Mouse (Mus musculus): ENCODE data around the gene Sass6. TPM values are rescaled to one million over a fixed set of nuclear protein-coding genes. Genes with fewer than 3 reads are reported as not detected.
A peak's percentile ranks its signal among the peaks of the same experiment; 100 is the strongest.
"Not testable (repeated sequence)": the region's sequence is repeated elsewhere in the genome, so short reads cannot be mapped to it uniquely, and the experiment has no call there.

Gene Sass6
- total RNA-seq, 2 experiments from 2014 or later, result 4.4 to 5.2 TPM

DNA sequence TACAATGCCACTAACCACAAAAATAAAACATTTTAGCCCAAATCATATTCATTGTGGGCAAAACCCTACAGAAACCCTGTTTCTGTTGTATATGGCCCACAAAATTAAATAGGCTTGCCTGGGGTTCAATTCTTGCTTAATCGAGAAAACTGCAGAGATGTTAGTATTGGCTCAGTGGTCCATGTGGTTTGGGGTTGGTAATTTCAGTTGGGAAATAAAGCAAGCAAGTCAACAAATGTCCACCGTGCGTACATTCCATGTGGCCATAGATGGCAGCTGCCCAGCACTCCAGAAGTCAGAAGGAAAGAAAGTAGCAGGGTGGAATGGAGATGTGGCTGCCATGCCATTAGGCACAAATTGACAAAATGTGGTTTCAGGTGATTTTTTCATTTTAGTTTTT is 38.2 kb downstream of the Sass6 start:
- no peak for DNase-seq

DNA sequence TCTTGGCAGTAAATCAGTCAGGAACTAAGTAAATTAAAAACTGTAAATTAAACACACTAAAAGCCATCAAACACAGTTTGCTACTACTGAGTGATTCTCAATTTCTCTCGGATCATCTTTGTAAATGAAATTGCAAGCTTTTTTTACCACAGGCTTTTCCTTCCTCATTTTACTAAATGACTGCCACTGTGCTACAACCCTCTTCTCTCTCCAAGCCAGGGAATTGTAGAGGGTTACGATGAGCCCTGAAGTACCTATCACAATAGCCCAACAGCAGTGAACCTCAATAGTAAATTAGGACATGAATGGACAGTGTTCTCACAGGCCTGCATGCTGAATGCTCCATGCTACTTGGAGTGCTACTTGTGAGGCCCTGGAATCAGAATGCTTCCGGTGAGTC is 39.3 kb downstream of the Sass6 start:
- DNase-seq, result no peak

GRCm38 (mm10) chr3:116634853-116635252 is 40.1 kb downstream of the Sass6 start:
- DNase-seq, result no peak

DNA sequence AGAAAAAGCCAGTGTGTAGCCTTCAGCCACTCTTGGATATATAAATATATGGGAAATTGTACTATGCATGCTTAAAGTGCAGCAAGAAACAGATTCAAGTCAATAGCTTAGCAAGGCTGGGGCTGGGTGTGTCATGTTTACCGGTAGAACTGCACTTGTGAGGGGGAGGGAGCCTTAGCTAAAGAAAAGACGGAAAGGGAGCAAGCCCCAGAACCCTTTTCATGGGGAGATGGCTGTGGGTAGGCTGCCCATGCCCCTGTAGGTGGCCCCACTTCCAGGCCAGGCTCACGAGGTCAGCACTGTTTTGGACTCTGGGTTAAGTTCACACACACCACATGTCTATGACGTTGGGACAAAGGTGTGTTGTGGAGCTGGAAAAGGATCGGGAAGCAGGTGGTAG is 41.0 kb downstream of the Sass6 start:
- DNase-seq, result no peak

DNA sequence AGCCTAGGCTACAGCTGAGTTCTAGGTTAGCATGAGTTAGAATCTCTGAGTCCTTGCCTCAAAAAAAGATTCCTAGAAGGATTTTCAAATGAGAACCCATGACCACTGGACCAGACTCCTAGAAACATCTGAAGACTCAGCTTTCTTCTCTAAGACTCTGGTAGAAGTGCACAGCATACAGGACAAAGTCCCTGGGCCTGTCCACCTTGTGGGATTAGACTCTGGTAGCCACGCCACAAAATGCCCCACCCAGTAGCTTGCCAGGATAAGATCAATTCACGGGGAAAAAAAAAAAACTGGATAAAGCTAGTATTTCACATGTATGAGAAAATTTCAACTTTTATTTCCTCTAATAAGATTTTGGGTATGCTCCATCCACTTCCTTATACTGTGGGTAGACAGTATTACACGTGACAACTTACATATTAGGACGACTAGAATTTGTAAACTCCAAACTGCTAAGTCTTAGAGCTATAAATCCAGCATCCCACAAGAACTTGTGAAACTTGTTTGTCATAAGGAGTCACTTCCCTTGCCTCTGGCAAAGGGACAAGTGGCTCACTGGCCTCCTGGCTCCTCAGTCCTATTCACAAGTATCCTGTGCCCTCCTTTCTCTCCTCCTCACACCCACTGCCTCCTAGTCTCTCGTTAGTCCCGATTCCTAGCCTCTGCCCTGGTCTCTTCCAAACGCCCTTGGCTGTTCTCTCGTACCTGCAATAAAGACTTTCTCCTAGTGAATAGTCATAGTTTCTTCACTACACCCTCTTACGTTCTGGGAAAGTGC is 43.1 kb downstream of the Sass6 start:
- no peak for DNase-seq

- DNase-seq, result no peak
These were observed 43.8 kb downstream of the Sass6 start for GRCm38 (mm10) chr3:116638572-116638971.

DNA sequence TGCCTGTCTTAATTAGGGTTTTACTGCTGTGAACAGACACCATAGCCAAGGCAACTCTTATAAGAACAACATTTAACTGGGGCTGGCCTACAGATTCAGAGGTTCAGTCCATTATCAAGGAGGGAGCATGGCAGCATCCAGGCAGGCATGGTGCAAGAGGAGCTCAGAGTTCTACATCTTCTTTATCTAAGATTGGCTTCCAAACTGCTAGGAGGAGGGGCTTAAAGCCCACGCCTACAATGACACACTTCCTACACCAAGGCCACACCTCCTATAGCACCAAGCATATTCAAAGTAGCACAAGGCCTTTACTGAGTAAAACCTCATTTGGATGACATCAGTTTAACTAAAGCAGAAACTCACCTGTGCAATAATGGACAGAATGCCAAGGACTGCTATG is 45.2 kb downstream of the Sass6 start:
- DNase-seq, result no peak

DNA sequence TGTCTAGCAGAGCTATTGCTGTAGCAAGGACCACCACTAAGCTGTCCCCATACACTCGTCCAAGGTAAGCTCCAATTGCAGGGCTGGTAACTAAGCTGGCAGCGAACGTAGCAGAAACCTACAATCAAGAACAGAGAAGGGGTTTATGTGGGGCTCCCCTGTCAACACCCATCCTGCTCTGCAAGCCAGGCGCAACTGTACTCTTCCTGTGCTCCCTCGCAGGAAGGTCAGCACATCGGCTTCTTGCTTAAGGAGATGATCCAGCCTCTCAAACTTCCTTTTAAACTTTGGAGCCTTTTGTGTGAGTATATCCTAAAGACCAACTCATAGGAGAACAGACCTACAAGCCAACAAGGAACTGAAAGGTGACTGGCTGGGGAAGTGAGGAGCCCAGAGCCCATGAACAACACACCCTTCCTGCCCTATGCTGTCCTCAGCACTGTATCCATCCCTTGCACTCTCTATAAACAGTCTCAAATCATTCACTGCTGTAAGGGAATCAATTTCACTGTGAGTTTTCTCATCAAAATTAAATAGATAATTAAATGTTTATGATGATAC is 47.1 kb downstream of the Sass6 start:
- no peak for DNase-seq

DNA sequence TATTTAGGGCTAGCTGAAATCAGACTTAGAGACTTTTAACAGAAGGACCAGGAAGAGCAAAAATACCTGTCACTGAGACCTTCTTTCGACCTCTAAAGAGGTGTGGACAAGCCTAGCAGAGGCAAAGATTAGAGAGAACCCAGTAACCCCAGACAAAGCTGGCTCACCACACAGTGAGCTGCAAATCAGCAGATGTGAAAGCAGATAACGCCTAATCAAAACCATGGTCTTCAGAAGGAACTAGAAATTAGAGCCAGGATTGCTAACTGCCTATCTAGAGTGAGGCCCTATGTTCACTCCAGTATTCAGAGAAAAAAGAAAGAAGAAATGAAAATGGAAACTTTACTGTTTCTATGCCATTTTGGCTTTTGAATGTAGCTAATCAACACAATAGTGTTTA is 47.6 kb downstream of the Sass6 start:
- no peak for DNase-seq

- DNase-seq, result no peak
These were observed 51.6 kb downstream of the Sass6 start for GRCm38 (mm10) chr3:116646387-116646786.

DNA sequence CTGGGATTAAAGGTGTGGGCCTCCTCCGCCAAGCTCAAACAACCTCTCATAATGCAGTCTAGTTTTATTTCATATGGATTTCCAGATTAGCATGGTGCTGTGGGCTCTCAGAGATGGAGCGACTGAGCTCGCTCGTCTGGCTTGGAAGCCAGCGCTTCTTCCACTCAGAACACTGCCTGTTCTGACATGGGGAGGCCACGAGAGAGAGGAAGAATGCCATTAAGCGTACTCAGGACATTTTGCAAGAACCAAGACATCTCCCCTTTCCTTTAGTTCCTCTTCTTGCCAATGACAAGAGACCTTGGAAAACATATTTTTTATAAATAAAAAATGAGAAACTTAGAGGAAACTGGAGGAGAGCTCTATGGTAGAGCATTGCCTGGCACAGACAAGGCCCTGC is 54.0 kb downstream of the Sass6 start:
- no peak for DNase-seq

- no peak for DNase-seq
These were observed 55.9 kb downstream of the Sass6 start for GRCm38 (mm10) chr3:116650698-116651097.

DNA sequence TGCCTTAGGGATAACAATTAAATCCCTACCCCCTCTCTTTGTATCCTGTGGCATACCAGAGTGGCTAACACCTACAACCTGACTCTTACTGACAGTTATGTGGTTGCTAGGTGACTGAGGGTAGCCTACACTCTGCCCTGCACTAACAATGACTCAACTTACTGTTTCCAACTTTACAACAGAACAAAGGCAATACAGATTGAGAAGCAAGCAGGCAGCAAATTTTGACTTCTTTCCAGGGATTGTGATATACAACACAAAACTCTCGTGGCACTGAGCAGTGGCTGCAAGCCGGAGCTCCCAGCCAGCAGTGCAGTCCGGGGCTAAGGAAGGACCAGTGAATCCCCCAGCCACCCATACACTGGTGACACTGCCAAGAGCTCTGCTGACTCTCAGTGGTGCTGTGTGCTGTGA is 57.3 kb downstream of the Sass6 start:
- DNase-seq, result no peak

DNA sequence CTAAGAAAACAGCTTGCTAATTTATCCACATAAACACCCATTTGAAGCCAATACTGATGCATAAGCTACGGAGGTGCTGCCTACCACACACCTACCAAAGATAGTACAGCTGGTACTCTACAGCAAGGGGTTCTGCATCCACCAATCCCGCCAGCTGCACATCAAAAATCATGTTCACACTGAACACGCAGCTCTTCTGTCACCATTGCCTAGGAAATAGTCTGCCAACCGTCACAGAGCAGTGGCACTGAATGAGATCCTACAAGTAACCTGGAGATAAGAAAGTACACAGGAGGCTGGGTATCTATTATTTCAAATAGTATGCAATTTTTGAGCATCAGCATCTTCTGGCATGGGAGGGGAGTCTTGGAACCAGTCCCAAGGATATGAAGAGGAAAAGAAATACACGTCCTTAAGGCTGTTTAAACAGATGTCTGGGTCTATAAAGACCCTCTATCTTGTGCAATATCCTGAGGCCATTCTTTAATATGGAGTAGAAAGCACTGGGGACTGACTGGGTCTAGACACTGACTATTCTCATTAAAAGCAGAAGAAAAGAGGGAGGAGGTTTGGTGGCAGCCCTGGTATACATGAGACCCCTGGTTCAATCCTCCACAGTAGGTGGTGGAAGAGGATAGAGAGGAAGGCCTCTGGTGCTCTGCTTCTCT is 58.6 kb downstream of the Sass6 start:
- no peak for DNase-seq

GRCm38 (mm10) chr3:116654051-116654450 is 59.3 kb downstream of the Sass6 start:
- DNase-seq, result not testable (repeated sequence)

- no peak for DNase-seq
These were observed 61.6 kb downstream of the Sass6 start for GRCm38 (mm10) chr3:116656184-116656965.

GRCm38 (mm10) chr3:116658928-116659565 is 64.3 kb downstream of the Sass6 start:
- DNase-seq, result no peak

DNA sequence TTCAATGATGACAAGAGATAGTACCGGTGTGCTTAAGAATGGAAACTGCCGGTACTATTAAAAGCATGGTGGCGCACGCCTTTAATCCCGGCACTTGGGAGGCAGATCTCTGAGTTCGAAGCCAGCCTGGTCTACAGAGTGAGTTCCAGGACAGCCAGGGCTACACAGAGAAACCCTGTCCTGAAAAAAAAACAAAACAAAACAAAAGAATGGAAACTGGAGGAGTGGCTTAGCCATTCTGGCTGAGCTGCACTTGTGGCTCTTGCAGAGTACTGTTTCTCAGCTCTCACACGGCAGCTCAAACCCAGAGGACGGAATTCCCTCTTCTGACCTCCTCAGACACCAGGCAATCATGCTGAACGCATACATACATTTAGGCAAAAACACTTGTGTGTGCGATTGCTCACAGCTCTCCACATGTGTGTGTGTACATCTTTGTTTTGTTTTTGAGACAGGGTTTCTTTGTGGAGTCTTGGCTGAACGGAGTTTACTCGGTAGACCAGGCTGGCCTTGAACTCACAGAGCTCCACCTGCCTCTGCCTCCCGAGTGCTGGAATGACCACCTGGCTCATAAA is 65.2 kb downstream of the Sass6 start:
- DNase-seq, result no peak

DNA sequence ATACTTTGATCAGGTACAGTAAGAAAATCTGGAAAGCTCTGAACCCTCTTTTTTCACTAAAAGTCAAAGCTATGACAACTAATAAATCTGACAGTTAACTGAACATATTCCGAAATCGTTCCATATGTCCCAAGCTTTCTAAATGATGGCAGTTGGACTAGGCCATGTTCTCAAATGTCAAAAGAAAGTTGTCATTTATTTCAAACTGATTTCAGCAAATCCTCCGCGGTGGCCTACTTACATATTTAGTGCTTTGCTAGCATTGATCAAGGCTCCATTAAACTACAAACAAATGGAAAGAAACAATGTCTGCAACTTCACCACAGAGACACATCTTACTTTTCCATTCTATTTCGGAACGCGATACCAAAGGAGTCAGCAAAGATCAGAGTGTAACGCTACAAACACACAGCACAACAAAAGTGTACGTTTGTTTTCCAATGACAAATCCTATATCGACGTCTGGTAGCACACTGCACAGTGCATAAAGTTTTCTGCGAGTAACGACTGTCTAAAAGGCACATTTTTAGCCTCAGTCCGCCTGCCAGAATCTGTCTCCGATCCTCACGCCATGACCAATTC is 66.6 kb downstream of the Sass6 start:
- no peak for DNase-seq

DNA sequence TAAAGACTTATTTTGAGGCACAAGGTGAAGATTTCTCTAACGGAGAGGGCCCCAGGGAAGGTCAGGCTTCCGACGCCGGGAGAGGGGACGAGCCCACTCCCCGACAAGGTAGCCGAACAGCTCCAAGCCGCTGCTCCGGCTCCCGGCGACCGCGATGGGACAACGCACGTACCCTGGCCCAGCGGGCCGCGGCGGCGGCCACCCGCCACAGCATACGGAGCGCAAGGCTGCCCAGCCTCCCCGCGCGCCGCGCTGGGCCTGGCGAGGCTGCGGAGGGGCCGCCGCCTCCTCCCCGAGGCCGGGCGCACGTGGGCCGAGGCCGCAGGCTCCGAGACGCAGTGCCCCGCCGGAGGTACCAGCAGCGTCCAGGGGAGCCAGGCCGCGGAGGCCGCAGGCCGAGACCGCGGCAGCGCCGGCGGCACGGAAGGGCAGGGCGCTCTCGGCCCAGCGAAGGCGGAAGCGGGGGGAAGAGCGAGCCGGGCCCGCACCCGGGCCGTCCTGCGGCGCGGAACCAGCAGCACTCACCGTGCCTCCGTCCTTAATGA is 67.2 kb downstream of the Sass6 start:
- DNase-seq, result peak; percentile 57

GRCm38 (mm10) chr3:116662463-116662863 is 67.7 kb downstream of the Sass6 start, which contains the start of gene Mfsd14a:
TSS of gene Mfsd14a (minus strand) at chr3:116662677.
- peak; percentile 100 for DNase-seq
